Mouse (Mus musculus) limb, embryonic 12.5 days (tissue): ENCODE data around the gene Gm20911. TPM values are rescaled to one million over a fixed set of nuclear protein-coding genes. Genes with fewer than 3 reads are reported as not detected.
"Not testable (repeated sequence)": the region's sequence is repeated elsewhere in the genome, so short reads cannot be mapped to it uniquely, and the experiment has no call there.

Experiments used
- ATAC-seq: fragments of 200-750 bp; cut with Nextera tagmentation; 2 replicates; pipeline ENCODE4 v1.8.0; 2017; ENCODE audit warnings: low read depth, moderate TSS enrichment; ENCODE audit not compliant: insufficient number of reproducible peaks, insufficient read depth, low FRiP score, low TSS enrichment
- H3K27ac ChIP-seq: fragments of 300-500 bp; sonication (generic); 2 replicates; pipeline ENCODE4 v1.5.1; 2016; ENCODE audit warnings: mild to moderate bottlenecking, moderate library complexity
- H3K27me3 ChIP-seq: fragments of 300-500 bp; sonication (generic); 2 replicates; pipeline ENCODE4 v1.6.1; 2016; ENCODE audit warnings: mild to moderate bottlenecking, moderate library complexity
- H3K36me3 ChIP-seq: fragments of 300-500 bp; sonication (generic); 2 replicates; pipeline ENCODE4 v1.6.1; 2016; ENCODE audit warnings: mild to moderate bottlenecking, moderate library complexity
- H3K4me1 ChIP-seq: fragments of 300-500 bp; sonication (generic); replicated peaks from 2 replicates; pipeline ENCODE4 v1.6.1; 2016
- H3K4me2 ChIP-seq: fragments of 300-500 bp; sonication (generic); 2 replicates; pipeline ENCODE4 v1.6.1; 2016; ENCODE audit warnings: mild to moderate bottlenecking, moderate library complexity
- H3K4me3 ChIP-seq: fragments of 300-500 bp; sonication (generic); replicated peaks from 2 replicates; pipeline ENCODE4 v1.5.1; 2016; ENCODE audit warnings: mild to moderate bottlenecking
- H3K9ac ChIP-seq: fragments of 300-500 bp; sonication (generic); replicated peaks from 2 replicates; pipeline ENCODE4 v1.6.1; 2016; ENCODE audit warnings: mild to moderate bottlenecking, moderate library complexity
- H3K9me3 ChIP-seq: fragments of 300-500 bp; sonication (generic); 2 replicates; pipeline ENCODE4 v1.6.1; 2016; ENCODE audit warnings: mild to moderate bottlenecking, moderate library complexity
- WGBS: fragments of 180-500 bp; shearing (Covaris S2); methylation state at CpG from one replicate; pipeline ENCODE4 v1.1.7; 2016; 5-methylcytosine and 5-hydroxymethylcytosine counted together
- polyA plus RNA-seq: library from polyadenylated mRNA; unstranded; fragments of >200 nt; fragmentation: Nextera tagmentation; extraction: Ambion mirVana; gene quantifications from 2 replicates; pipeline ENCODE4 v1.2.1, GENCODE M21; 2016

The Gm20911 gene
- not detected in 2 replicates for polyA plus RNA-seq

- H3K9me3 ChIP-seq, H3K4me2 ChIP-seq, H3K4me1 ChIP-seq, ATAC-seq, H3K4me3 ChIP-seq, H3K36me3 ChIP-seq, H3K27ac ChIP-seq, H3K9ac ChIP-seq, H3K27me3 ChIP-seq: not testable (repeated sequence)
- WGBS: no CpG with 5 or more reads among the region's 6 CpGs
Measured at GRCm38 (mm10) chrY:81457707-81458106, at the start of gene Gm20911. Gene Gm20911, plus strand, starts transcription at chrY:81458007.
